Mouse (Mus musculus) lung, embryonic 15.5 days (tissue): ENCODE results near the gene Nos1ap. TPM values are rescaled to one million over a fixed set of nuclear protein-coding genes. Genes with fewer than 3 reads are reported as not detected.

Experiments
- ATAC-seq: fragments of 200-750 bp; cut with Nextera tagmentation; 2 replicates; pipeline ENCODE4 v1.8.0; 2017; ENCODE audit warnings: moderate number of reproducible peaks, borderline replicate concordance; ENCODE audit not compliant: low FRiP score, low TSS enrichment; ENCODE audit errors: extremely low read depth
- H3K27ac ChIP-seq: fragments of 300-500 bp; sonication (generic); 2 replicates; pipeline ENCODE4 v1.5.1; 2015; ENCODE audit warnings: moderate library complexity, mild to moderate bottlenecking, inconsistent platforms
- H3K27me3 ChIP-seq: fragments of 300-500 bp; sonication (generic); 2 replicates; pipeline ENCODE4 v1.6.1; 2015; ENCODE audit warnings: inconsistent platforms
- H3K36me3 ChIP-seq: fragments of 300-500 bp; sonication (generic); 2 replicates; pipeline ENCODE4 v1.6.1; 2015; ENCODE audit warnings: inconsistent platforms
- H3K4me1 ChIP-seq: fragments of 300-500 bp; sonication (generic); 2 replicates; pipeline ENCODE4 v1.6.1; 2015; ENCODE audit warnings: inconsistent platforms
- H3K4me2 ChIP-seq: fragments of 300-500 bp; sonication (generic); 2 replicates; pipeline ENCODE4 v1.6.1; 2015; ENCODE audit warnings: inconsistent platforms, mild to moderate bottlenecking, moderate library complexity
- H3K4me3 ChIP-seq: fragments of 300-500 bp; sonication (generic); 2 replicates; pipeline ENCODE4 v1.5.1; 2015; ENCODE audit warnings: mild to moderate bottlenecking, inconsistent platforms
- H3K9ac ChIP-seq: fragments of 300-500 bp; sonication (generic); 2 replicates; pipeline ENCODE4 v1.6.1; 2015; ENCODE audit warnings: inconsistent platforms
- H3K9me3 ChIP-seq: fragments of 300-500 bp; sonication (generic); 2 replicates; pipeline ENCODE4 v1.6.1; 2016; ENCODE audit warnings: inconsistent platforms
- WGBS: fragments of 180-500 bp; shearing (Covaris S2); methylation state at CpG from one replicate; pipeline ENCODE4 v1.1.7; 2015; 5-methylcytosine and 5-hydroxymethylcytosine counted together
- polyA plus RNA-seq: library from polyadenylated mRNA; unstranded; fragments of >200 nt; fragmentation: Nextera tagmentation; extraction: Ambion mirVana; gene quantifications from 2 replicates; pipeline ENCODE4 v1.2.1, GENCODE M21; 2015

The Nos1ap gene
- polyA plus RNA-seq, 1 experiment from 2014 or later: 10.6 TPM

DNA sequence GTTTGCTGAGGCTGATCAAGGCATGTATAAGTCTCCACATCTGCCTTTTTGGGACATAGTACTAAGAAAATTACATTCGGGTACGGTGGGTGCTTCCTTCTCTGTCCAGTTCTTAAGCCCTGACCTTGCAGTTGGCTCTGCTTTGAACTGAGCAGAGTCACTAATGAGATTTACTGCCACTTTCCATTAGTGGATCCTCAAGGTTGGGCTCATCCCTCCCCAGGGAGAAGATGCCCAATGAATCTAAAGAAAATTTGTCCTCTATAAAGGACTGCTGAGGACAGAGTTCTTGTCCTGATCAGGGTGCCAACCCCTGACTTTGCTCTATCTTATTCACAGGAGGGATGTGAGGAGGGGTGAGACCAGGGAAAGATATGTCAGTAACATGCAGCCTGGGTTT is 267.6 kb downstream of the Nos1ap start:
- no peaks in the 10 kb centered on the region for H3K27me3 ChIP-seq
- H3K9ac ChIP-seq: no peak overlapping the region
- 0 out of 2 replicates have a peak, but pooled peaks cover 6% of the 10 kb centered on the region for H3K4me1 ChIP-seq
- no peaks in the 10 kb centered on the region for H3K36me3 ChIP-seq
- no peak for ATAC-seq
- H3K4me2 ChIP-seq: no peak overlapping the region
- no peaks in the 10 kb centered on the region for H3K9me3 ChIP-seq
- 77% methylated on average over 2 of the region's 2 CpGs for WGBS
- no peak overlapping the region for H3K27ac ChIP-seq
- no peak overlapping the region for H3K4me3 ChIP-seq

DNA sequence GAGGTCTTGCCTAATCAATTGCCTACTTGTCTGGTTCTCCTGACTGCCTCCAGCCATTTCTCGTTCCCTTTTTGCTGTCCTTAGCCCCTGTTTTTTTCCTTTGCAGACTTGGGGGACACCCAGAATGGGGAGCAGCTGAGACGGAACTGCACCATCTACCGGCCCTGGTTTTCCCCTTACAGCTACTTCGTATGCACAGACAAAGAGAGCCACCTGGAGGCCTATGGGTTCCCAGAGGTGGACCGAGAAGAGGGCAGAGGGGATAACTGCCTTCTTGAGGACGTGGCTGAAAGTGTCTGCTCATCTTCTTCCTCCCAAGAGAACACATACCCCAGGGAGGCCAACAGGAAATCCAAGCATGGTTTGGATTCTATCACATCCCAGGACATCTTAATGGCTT is 278.2 kb downstream of the Nos1ap start:
- H3K9me3 ChIP-seq: no peaks in the 10 kb centered on the region
- H3K27me3 ChIP-seq: no peaks in the 10 kb centered on the region
- no peak overlapping the region for H3K9ac ChIP-seq
- 72% methylated on average over 6 of the region's 6 CpGs for WGBS
- ATAC-seq: no peak
- no peaks in the 10 kb centered on the region for H3K36me3 ChIP-seq
- no peak overlapping the region for H3K27ac ChIP-seq
- H3K4me1 ChIP-seq: no peaks in the 10 kb centered on the region
- no peak overlapping the region for H3K4me3 ChIP-seq
- H3K4me2 ChIP-seq: no peak overlapping the region

GRCm38 (mm10) chr1:170308503-170308902 is 281.2 kb downstream of the Nos1ap start, which contains the start of gene Spata46:
Gene Spata46, plus strand, starts transcription at chr1:170308803.
- WGBS: 81% methylated on average over 4 of the region's 4 CpGs
- Histone ChIP-seq H3K4me1 (no peaks in the 10 kb centered on the region), H3K36me3 (no peaks in the 10 kb centered on the region), H3K4me2 (no peak within 1 kb of the TSS), H3K27ac (no peak within 1 kb of the TSS), H3K9me3 (no peaks in the 10 kb centered on the region), H3K9ac (no peak within 1 kb of the TSS), H3K27me3 (no peaks in the 10 kb centered on the region), H3K4me3 (no peak within 1 kb of the TSS)
- ATAC-seq: no peak

DNA sequence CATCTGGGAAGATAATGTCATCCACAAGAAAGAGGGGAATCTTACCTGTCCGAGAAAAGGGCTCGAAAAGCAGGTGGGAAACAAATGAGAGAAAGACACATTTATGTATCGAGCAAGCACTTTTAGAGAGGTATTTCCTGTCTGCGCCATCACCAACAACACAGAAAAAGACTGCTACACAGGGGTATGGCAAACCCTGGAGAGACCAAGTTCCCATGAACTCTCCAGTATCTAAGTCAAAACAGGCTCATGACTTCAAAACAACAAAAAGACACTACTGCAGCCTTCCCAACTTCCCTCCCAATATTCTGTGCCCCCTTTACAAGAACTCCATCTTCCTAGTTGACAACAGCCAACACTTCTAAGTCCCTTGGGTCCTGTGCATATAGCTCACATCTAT is 283.4 kb downstream of the Nos1ap start, which contains the start of gene Gm7694:
TSS of gene Gm7694 (minus strand) at position 101 of the 400 bp plus-strand sequence.
- no peak for ATAC-seq
- H3K27me3 ChIP-seq: no peaks in the 10 kb centered on the region
- WGBS: 91% methylated on average over 4 of the region's 4 CpGs

GRCm38 (mm10) chr1:170305002-170305401 is 284.7 kb downstream of the Nos1ap start:
- ATAC-seq: no peak
- WGBS: 83% methylated on average over 10 of the region's 10 CpGs
- Histone ChIP-seq H3K27ac (no peak overlapping the region), H3K4me3 (no peak overlapping the region), H3K9ac (no peak overlapping the region), H3K4me1 (no peaks in the 10 kb centered on the region), H3K36me3 (no peaks in the 10 kb centered on the region), H3K27me3 (no peaks in the 10 kb centered on the region), H3K4me2 (no peak overlapping the region), H3K9me3 (no peaks in the 10 kb centered on the region)

More for the DNA sequence above, 283.4 kb downstream of the Nos1ap start, which contains the start of gene Gm7694:
- Histone ChIP-seq H3K36me3 (no peaks in the 10 kb centered on the region), H3K27ac (no peak within 1 kb of the TSS), H3K4me3 (no peak within 1 kb of the TSS), H3K4me1 (no peaks in the 10 kb centered on the region), H3K9ac (no peak within 1 kb of the TSS), H3K9me3 (no peaks in the 10 kb centered on the region), H3K4me2 (no peak within 1 kb of the TSS)

GRCm38 (mm10) chr1:170303103-170303502 is 286.6 kb downstream of the Nos1ap start:
- no peaks in the 10 kb centered on the region for H3K27me3 ChIP-seq
- no peak overlapping the region for H3K4me2 ChIP-seq
- no peaks in the 10 kb centered on the region for H3K36me3 ChIP-seq
- H3K9me3 ChIP-seq: no peaks in the 10 kb centered on the region
- no peak for ATAC-seq
- no peak overlapping the region for H3K4me3 ChIP-seq
- no peak overlapping the region for H3K9ac ChIP-seq
- no peaks in the 10 kb centered on the region for H3K4me1 ChIP-seq
- WGBS: 59% methylated on average over 6 of the region's 6 CpGs
- H3K27ac ChIP-seq: no peak overlapping the region

DNA sequence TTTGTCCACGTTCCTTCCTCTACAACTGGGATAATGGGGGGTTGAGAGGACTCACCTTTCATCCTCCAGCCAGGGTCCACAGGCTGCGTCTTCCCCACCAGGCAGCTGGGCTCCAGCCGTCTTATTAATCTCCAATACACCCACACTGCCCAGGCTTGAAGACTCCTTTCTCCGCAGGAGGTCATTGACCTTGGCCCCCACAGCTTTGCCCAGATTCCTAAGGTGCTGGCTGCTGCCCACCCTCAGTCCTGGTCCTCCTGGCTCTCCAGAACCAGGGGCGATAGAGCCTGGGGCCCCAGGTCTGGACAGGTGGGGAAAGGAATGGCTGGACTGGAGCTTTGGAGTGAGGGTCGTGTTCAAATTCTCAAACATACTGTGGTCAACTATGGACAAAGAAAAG is 287.2 kb downstream of the Nos1ap start:
- no peaks in the 10 kb centered on the region for H3K4me1 ChIP-seq
- H3K4me2 ChIP-seq: no peak overlapping the region
- ATAC-seq: no peak

GRCm38 (mm10) chr1:170301686-170302085 is 288.0 kb downstream of the Nos1ap start:
- WGBS: 95% methylated on average over 9 of the region's 9 CpGs
- H3K27ac ChIP-seq: no peak overlapping the region
- ATAC-seq: no peak

More for the DNA sequence above, 287.2 kb downstream of the Nos1ap start:
- WGBS: 75% methylated on average over 6 of the region's 6 CpGs
- no peaks in the 10 kb centered on the region for H3K9me3 ChIP-seq
- H3K36me3 ChIP-seq: no peaks in the 10 kb centered on the region
- no peaks in the 10 kb centered on the region for H3K27me3 ChIP-seq
- H3K27ac ChIP-seq: no peak overlapping the region
- H3K9ac ChIP-seq: no peak overlapping the region
- H3K4me3 ChIP-seq: no peak overlapping the region

DNA sequence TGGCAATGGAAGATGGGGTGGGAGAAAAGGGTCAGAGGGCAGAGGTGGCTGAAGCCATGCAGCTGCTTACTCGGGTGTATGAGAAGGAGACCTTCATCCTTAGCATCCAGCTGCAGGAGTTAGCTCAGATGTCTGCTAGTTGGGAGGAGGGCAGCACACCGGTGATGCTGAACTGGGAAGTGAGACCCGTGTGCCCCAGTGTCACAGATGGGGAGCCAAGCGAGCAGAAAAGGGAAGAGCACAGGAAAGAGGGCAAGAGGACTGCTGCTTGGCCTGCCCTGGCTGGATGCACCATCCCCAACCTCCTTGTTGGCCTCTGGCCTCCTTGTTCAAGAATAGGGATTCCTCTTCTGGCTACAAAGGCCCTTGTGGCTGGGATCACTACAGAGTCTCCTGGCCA is 290.2 kb downstream of the Nos1ap start:
- H3K4me1 ChIP-seq: no peaks in the 10 kb centered on the region
- no peaks in the 10 kb centered on the region for H3K27me3 ChIP-seq
- H3K4me3 ChIP-seq: no peak overlapping the region
- 71% methylated on average over 4 of the region's 4 CpGs for WGBS
- no peak overlapping the region for H3K4me2 ChIP-seq
- H3K27ac ChIP-seq: no peak overlapping the region
- no peak for ATAC-seq
- no peaks in the 10 kb centered on the region for H3K36me3 ChIP-seq
- H3K9ac ChIP-seq: no peak overlapping the region
- no peaks in the 10 kb centered on the region for H3K9me3 ChIP-seq

More at GRCm38 (mm10) chr1:170301686-170302085, 288.0 kb downstream of the Nos1ap start:
- Histone ChIP-seq H3K4me3 (no peak overlapping the region), H3K4me2 (no peak overlapping the region), H3K27me3 (no peaks in the 10 kb centered on the region), H3K9ac (no peak overlapping the region), H3K36me3 (no peaks in the 10 kb centered on the region), H3K4me1 (no peaks in the 10 kb centered on the region), H3K9me3 (no peaks in the 10 kb centered on the region)

DNA sequence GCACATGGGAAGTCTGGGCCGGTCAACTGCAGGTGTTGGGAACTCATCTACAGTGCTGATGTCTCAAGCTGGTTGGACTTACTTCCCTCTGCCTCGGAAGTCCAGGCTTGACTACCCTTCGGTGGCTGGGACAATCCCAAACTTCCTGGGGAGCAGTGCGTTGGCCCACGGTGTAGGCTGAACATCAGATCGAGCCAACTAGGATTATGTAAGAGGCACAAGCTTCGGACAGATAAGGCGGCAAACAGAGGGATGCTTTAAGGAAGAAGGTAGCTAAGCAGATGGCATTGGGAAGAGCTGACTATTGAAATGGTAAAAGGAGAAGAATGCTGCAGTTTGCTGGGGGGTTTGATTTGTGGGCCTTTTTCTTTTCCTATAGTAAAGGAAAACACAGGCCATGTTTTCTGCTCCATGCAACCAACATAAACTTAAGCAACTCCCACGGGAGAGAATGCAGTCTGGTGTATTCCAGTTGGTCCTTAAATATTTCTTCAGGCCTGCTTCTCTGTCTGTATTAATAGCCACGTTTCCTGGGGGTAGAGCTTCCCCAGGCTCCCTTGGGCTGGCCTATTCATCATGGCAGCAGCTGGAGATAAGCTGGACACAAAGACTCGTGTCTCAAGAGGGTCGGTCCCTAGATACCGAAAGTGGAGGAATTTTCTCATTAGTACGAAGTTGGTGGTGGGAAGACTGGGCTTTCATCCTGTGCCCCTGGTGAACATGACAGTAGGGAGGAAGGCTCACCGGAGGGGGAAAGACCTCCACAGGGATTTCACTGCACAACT is 294.7 kb downstream of the Nos1ap start:
- Histone ChIP-seq H3K9me3 (no peaks in the 10 kb centered on the region), H3K4me1 (no peaks in the 10 kb centered on the region), H3K27ac (no peak overlapping the region), H3K4me3 (no peak overlapping the region), H3K36me3 (no peaks in the 10 kb centered on the region), H3K9ac (no peak overlapping the region), H3K27me3 (no peaks in the 10 kb centered on the region), H3K4me2 (no peak overlapping the region)
- ATAC-seq: no peak
- 67% methylated on average over 15 of the region's 15 CpGs for WGBS

DNA sequence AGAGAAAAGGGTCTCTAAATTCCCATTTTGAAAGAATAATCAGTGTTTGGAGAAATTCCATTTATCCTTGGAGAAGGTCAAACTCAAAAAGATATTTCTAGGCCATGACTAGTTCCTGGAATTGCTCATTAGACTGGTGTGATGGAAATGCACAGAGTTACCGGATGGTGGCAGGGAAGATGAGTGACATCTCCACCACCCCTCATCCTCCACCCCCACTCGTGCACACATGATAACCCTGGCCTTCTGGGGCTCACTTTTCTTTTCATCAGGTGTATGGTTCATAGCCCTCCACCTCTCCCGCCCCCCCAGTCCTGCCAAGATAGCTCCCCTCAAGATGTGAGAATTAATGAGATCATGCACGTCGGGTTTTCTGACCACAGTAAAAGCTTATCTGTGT is 296.4 kb downstream of the Nos1ap start:
- Histone ChIP-seq H3K4me3 (no peak overlapping the region), H3K4me1 (no peaks in the 10 kb centered on the region), H3K4me2 (no peak overlapping the region), H3K36me3 (no peaks in the 10 kb centered on the region), H3K9me3 (no peaks in the 10 kb centered on the region), H3K27me3 (no peaks in the 10 kb centered on the region), H3K9ac (no peak overlapping the region), H3K27ac (no peak overlapping the region)
- ATAC-seq: no peak
- WGBS: 65% methylated on average over 5 of the region's 5 CpGs

GRCm38 (mm10) chr1:170292239-170292951 is 297.3 kb downstream of the Nos1ap start:
- no peak overlapping the region for H3K4me3 ChIP-seq
- 34% methylated on average over 9 of the region's 9 CpGs for WGBS

More at GRCm38 (mm10) chr1:170292239-170292951, 297.3 kb downstream of the Nos1ap start:
- no peaks in the 10 kb centered on the region for H3K9me3 ChIP-seq
- H3K4me2 ChIP-seq: peak overlapping the region; percentile 31; the same call in 1 of the 2 replicates
- no peaks in the 10 kb centered on the region for H3K27me3 ChIP-seq
- H3K27ac ChIP-seq: no peak overlapping the region
- no peaks in the 10 kb centered on the region for H3K4me1 ChIP-seq
- ATAC-seq: no peak
- H3K9ac ChIP-seq: no peak overlapping the region
- no peaks in the 10 kb centered on the region for H3K36me3 ChIP-seq
